Mouse (Mus musculus): Measurements from ENCODE around the gene Dctpp1. TPM values are rescaled to one million over a fixed set of nuclear protein-coding genes. Genes with fewer than 3 reads are reported as not detected.

Gene Dctpp1
- polyA plus RNA-seq, 1 experiment from 2014 or later = 219 TPM

DNA sequence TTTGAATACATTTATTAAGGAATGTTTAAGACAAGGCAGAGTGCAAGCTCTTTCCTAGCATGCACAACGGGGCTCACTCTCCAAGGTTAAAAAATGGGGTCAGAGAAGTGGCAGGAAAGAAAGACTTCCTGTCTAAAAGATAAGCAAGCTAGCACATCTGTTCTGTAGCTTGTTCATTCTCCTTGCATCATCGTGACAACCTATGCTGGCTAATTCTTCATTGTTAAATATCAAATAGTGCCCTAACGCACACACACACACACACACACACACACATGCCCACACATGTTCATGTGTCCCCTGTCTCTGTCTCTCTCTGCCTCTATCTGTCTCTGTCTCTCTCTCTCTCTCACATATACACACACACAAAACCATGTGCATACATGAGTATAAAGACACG is 20.6 kb upstream of the Dctpp1 start:
- Histone ChIP-seq H3K4me1 (replicated peaks) (peaks cover 15% of the 10 kb centered on the region; the same call in 1 of the 2 replicates), H3K4me2 (replicated peaks) (no peak overlapping the region), H3K9me3 (no peaks in the 10 kb centered on the region), H3K4me3 (replicated peaks) (no peak overlapping the region), H3K27me3 (replicated peaks) (no peaks in the 10 kb centered on the region), H3K36me3 (no peaks in the 10 kb centered on the region), H3K27ac (no peak overlapping the region), H3K9ac (no peak overlapping the region)
- ATAC-seq = no peak
- 47% methylated on average over 4 of the region's 4 CpGs for WGBS

DNA sequence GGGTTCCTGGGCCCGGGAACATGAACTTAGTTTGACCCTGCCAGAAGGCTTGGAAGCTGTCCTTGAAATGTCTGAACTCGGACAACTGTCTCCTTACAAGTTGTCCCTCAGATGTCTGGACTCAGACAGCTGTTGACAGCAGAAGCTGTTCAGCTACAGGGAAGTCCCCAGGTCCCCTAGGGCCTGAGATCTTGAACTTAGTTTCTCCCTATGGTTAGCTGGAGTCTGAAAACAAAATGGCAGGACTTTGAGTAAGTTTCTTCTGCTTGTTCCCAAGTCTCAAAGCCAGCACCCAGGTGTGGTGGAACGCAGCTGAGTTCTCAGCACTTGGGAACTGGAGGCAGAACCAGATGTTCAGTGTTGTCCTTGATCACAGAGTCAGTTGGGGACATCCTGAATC is 19.6 kb upstream of the Dctpp1 start:
- Histone ChIP-seq H3K4me1 (replicated peaks) (peaks cover 15% of the 10 kb centered on the region; the same call in 1 of the 2 replicates), H3K36me3 (no peaks in the 10 kb centered on the region), H3K4me3 (replicated peaks) (no peak overlapping the region), H3K9me3 (no peaks in the 10 kb centered on the region), H3K4me2 (replicated peaks) (no peak overlapping the region), H3K27me3 (replicated peaks) (no peaks in the 10 kb centered on the region), H3K27ac (no peak overlapping the region), H3K9ac (no peak overlapping the region)
- WGBS = 60% methylated on average over 3 of the region's 3 CpGs
- ATAC-seq = no peak

DNA sequence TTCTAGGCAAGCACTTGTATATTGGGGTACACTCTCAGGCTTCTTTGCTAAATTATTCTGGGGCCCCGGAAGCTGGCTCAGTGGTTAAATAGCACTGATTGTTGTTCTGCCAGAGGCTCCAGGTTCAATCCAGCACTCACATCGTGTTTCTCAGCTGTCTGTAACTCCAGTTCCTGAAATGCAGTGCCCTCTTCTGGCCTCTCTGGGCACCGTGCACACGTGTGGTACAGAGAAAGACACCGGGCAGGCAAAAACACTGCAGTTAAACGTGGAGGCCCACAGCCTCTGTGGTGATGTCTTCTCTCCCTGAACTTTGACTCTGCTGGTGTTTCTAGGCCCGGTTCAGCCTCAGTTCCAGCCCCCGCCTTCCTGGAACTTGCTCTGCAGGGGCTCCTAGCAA is 17.8 kb upstream of the Dctpp1 start:
- peak; percentile 21; the same call in 1 of the 2 replicates for ATAC-seq
- H3K9ac ChIP-seq = no peak overlapping the region
- H3K4me1 ChIP-seq (replicated peaks) = peaks cover 15% of the 10 kb centered on the region; the same call in 1 of the 2 replicates
- H3K9me3 ChIP-seq = no peaks in the 10 kb centered on the region
- H3K4me3 ChIP-seq (replicated peaks) = no peak overlapping the region
- 22% methylated on average over 8 of the region's 8 CpGs for WGBS
- no peaks in the 10 kb centered on the region for H3K27me3 ChIP-seq (replicated peaks)
- no peaks in the 10 kb centered on the region for H3K36me3 ChIP-seq
- H3K4me2 ChIP-seq (replicated peaks) = no peak overlapping the region
- H3K27ac ChIP-seq = peak overlapping the region; percentile 78; the same call in 1 of the 2 replicates

DNA sequence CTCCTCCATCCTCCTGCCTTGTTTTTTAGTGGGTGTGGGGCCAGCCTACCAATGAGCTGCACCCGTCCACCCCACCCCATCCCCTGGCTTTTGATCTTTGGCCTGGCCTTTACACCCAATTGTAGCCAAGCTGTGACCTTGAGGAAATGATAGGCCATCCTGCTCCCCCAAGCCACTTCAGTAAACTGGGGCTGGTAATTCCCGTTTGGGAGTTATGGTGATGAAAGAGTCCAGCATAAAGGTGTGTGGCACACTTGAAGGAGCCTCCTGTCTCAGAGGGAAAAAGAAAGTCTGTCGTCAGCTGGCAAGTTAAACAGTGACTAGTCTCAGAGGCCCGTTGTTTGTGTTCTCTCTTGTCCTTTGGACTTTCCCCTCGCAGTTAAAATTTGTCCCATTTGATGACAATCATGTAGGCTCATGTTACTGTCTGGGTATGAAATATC is 16.0 kb upstream of the Dctpp1 start:
- Histone ChIP-seq H3K4me2 (replicated peaks) (peak overlapping the region; percentile 24), H3K27ac (peak overlapping the region; percentile 86)

DNA sequence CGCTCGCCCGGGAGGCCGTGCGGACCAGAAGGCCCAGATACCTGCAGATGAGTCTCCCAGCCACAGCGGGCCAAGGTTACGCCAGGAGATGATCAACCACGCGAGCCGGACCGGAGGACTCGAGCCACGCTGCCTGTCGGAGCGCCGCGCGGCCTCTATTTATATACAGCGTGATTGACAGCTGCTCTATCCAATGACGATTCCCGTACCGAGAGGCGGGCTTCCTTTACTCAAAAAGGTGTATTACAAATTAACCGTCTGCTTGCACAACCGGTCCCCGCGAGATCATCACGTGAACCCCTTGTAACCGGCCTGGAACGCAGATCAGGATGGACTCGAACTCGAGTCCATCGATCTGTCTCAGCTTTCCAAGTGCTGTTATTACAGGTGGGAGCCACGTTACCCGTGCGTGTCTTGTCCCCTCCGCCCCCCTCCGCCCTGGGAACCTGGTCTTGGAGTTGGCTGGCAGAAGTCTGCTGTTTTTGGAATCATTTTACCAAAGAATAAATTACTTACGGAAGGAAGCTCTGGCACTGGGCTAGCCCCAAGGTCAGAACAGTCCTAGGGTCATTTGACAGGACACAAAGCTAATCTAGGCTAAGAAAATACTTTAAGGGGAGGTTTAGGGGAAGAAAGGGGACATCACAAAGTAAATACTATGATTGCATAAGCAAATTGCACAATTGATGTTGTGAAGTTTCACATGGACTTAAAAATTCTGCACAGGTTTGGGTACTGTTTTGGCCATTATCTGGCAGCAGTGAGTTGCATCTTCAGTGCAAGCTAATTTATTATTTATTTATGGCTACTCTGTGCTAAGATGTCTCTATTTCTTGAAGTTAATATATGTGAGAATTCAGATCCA is 13.6 kb upstream of the Dctpp1 start, which contains the start of gene Sephs2:
Sephs2 (minus strand) TSS at position 131 of the 865 bp plus-strand sequence.
- Histone ChIP-seq H3K27me3 (replicated peaks) (no peaks in the 10 kb centered on the region), H3K4me2 (replicated peaks) (peak within 1 kb of the TSS; percentile 81), H3K4me3 (replicated peaks) (peak within 1 kb of the TSS; percentile 81), H3K9me3 (no peaks in the 10 kb centered on the region), H3K36me3 (peaks cover 11% of the 10 kb centered on the region), H3K9ac (peak within 1 kb of the TSS; percentile 96), H3K4me1 (replicated peaks) (peaks cover 24% of the 10 kb centered on the region), H3K27ac (peak within 1 kb of the TSS; percentile 92)
- 3% methylated on average over 39 of the region's 39 CpGs for WGBS
- peak; percentile 85 for ATAC-seq

More for the DNA sequence above, 16.0 kb upstream of the Dctpp1 start:
- 40% methylated on average over 5 of the region's 5 CpGs for WGBS
- H3K9ac ChIP-seq = no peak overlapping the region
- H3K36me3 ChIP-seq = peaks cover 5% of the 10 kb centered on the region
- H3K4me3 ChIP-seq (replicated peaks) = no peak overlapping the region
- H3K27me3 ChIP-seq (replicated peaks) = no peaks in the 10 kb centered on the region
- peak; percentile 79 for ATAC-seq
- no peaks in the 10 kb centered on the region for H3K9me3 ChIP-seq
- H3K4me1 ChIP-seq (replicated peaks) = peaks cover 27% of the 10 kb centered on the region

DNA sequence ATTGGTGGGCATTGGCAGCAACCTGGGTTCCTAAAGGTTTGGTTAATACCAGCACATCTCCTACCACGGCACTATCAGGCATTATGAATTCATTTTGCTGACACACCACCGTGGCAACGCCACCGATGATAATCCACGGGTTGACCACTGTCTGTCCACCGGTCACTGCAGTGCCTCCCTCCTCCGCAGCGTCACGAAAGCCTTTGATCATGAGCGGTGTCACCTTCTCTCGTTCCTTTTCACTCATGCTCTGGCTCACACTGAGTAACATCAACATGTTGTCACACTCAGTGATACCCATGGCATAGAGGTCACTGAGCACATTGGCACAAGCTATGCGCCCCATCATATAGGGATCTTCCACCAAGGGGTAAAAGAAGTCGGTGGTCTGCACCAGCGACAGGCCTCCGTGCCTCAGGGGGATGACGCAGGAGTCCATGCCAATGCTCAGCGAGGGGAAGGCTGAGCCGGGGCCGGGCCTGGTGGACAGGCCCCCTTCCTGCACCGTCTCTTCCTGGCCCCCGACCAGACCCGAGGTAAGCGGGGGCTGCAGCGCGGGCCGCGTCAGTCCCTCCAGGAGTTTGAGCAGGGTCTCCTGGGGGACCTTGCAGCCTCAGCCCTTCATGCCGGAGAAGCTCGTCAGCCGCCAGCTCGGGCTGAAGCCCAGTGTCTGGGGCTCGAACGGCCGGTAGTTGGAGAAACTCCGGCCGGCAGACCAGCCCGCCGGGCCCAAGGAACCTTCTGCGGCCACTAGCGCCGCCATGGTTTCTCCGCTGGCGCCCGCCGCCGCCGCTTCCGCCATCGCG is 12.8 kb upstream of the Dctpp1 start:
- peaks cover 21% of the 10 kb centered on the region for H3K4me1 ChIP-seq (replicated peaks)
- WGBS = 11% methylated on average over 50 of the region's 50 CpGs
- H3K27ac ChIP-seq = peak overlapping the region; percentile 92
- H3K9me3 ChIP-seq = no peaks in the 10 kb centered on the region
- peaks cover 11% of the 10 kb centered on the region for H3K36me3 ChIP-seq
- peak overlapping the region; percentile 81 for H3K4me2 ChIP-seq (replicated peaks)
- peak overlapping the region; percentile 96 for H3K9ac ChIP-seq
- peak overlapping the region; percentile 81 for H3K4me3 ChIP-seq (replicated peaks)
- peak; percentile 39 for ATAC-seq
- no peaks in the 10 kb centered on the region for H3K27me3 ChIP-seq (replicated peaks)

DNA sequence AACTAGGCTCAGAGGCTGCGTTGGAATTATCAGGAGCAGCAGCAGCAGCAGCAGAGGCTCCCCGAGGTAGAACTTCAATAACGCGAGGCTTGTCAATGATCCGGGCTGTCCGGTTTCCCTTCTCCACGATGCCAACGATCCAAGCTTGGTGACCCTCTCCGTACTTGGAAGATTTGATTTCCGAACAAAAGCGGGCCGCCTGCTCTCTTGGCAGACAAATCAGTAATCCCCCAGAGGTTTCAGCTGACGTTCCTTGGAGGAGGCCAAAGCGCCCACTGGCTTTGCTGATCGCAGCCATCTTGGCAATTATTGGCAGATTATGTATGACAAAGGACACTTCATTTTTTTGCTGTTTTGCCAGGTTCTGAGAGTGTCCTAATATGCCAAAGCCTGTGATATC is 12.1 kb upstream of the Dctpp1 start:
- peaks cover 14% of the 10 kb centered on the region for H3K4me1 ChIP-seq (replicated peaks)
- no peaks in the 10 kb centered on the region for H3K9me3 ChIP-seq
- H3K36me3 ChIP-seq = peaks cover 11% of the 10 kb centered on the region
- peak overlapping the region; percentile 81 for H3K4me3 ChIP-seq (replicated peaks)
- no peaks in the 10 kb centered on the region for H3K27me3 ChIP-seq (replicated peaks)
- H3K4me2 ChIP-seq (replicated peaks) = peak overlapping the region; percentile 81
- H3K9ac ChIP-seq = no peak overlapping the region; the same call in 1 of the 2 replicates
- 94% methylated on average over 15 of the region's 15 CpGs for WGBS
- ATAC-seq = no peak
- H3K27ac ChIP-seq = no peak overlapping the region

DNA sequence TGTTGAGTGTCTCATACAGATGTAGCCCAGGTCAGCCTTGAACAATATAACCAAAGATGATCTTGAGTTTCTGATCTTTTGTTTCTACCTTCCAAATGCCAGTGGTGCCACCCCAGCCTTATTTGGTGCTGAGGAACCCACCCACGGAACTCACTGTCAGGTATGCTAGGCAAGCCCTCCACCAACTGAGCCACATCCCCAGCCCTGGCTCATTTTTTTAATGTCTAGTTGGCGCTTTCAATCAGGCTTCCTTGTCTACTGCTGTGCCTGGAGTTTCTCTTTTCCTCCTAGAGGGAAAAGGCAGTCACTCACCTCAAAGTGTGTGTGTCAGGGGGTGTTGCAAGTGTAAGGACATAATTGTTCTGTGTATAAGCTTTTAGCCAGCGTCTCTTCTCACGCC is 10.6 kb upstream of the Dctpp1 start:
- Histone ChIP-seq H3K4me3 (replicated peaks) (no peak overlapping the region), H3K4me1 (replicated peaks) (peaks cover 12% of the 10 kb centered on the region), H3K9me3 (no peaks in the 10 kb centered on the region), H3K4me2 (replicated peaks) (peak overlapping the region; percentile 33; the same call in 1 of the 2 replicates), H3K27ac (0 out of 2 replicates have a peak overlapping the region, but pooled peaks have one; percentile 19), H3K36me3 (peaks cover 11% of the 10 kb centered on the region), H3K27me3 (replicated peaks) (no peaks in the 10 kb centered on the region), H3K9ac (no peak overlapping the region)
- WGBS = 96% methylated on average over 4 of the region's 4 CpGs
- ATAC-seq = no peak

DNA sequence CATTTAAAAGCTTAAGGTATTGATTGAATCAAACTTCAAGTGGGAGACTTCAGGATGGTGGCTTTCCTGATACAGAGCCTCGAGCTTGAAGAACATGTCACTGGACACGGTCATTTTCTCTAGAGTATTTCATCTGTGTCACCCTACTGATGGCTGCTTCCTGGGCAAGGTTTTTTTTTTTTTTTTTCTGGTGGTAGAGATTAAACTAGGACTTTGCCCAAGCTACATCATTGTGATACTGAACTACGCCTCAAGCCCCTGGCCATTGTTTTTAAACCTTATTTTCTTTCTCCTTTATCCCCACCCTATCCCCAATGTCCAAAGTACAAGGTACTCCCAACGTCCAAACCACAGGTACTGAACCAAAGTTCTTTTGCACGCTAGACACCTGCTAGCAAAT is 10.2 kb upstream of the Dctpp1 start:
- H3K36me3 ChIP-seq = peaks cover 11% of the 10 kb centered on the region
- H3K9ac ChIP-seq = no peak overlapping the region
- H3K9me3 ChIP-seq = no peaks in the 10 kb centered on the region
- 69% methylated on average over 5 of the region's 5 CpGs for WGBS
- no peaks in the 10 kb centered on the region for H3K27me3 ChIP-seq (replicated peaks)
- ATAC-seq = peak; percentile 16; the same call in 1 of the 2 replicates
- H3K4me2 ChIP-seq (replicated peaks) = peak overlapping the region; percentile 33; the same call in 1 of the 2 replicates
- H3K4me1 ChIP-seq (replicated peaks) = peaks cover 12% of the 10 kb centered on the region
- H3K27ac ChIP-seq = 0 out of 2 replicates have a peak overlapping the region, but pooled peaks have one; percentile 19
- H3K4me3 ChIP-seq (replicated peaks) = no peak overlapping the region

DNA sequence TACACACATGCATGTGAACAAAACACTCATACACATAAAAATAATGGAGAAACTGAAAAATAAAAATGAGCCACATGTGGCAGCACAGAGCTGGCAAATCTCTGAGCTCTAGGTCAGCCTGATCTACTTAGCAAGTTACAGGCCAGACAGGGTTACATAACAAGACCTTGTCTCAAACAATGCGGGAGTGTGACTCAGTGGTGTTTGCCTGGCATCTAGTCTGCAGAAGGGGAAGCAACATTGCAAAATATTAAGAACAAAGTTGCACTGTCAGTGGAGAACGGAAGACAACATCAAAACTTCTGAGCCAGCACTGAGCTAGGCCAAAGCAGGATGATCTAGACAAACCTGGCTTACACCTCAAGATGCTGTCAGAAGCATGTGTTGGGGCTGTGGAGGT is 9.7 kb upstream of the Dctpp1 start:
- no peak for ATAC-seq
- peaks cover 11% of the 10 kb centered on the region for H3K36me3 ChIP-seq
- H3K4me2 ChIP-seq (replicated peaks) = no peak overlapping the region
- no peaks in the 10 kb centered on the region for H3K27me3 ChIP-seq (replicated peaks)
- H3K4me3 ChIP-seq (replicated peaks) = no peak overlapping the region
- no peak overlapping the region for H3K27ac ChIP-seq
- H3K9me3 ChIP-seq = no peaks in the 10 kb centered on the region
- no peak overlapping the region for H3K9ac ChIP-seq
- WGBS = 85% methylated on average over 2 of the region's 2 CpGs
- H3K4me1 ChIP-seq (replicated peaks) = peaks cover 12% of the 10 kb centered on the region

DNA sequence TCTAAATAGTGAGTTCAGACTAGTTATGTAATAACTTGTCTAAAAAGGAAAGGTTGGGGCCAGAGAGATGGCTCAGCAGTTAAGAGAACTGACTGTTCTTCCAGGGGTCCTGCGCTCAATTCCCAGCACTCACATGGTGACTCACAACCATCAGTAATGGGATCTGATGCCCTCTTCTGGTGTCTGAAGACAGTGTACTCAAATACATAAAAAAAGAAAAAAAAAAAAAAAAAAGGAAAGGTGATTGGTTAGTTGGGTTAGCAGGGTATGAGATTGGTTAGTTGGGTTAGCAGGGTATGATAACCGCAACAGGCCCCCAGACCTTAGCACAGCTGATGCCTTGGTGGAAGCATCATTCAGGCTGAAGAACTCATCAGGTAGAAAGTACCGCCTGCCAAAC is 3.0 kb upstream of the Dctpp1 start:
- no peak overlapping the region for H3K4me2 ChIP-seq (replicated peaks)
- H3K4me3 ChIP-seq (replicated peaks) = no peak overlapping the region
- 99% methylated on average over 3 of the region's 3 CpGs for WGBS
- no peak for ATAC-seq
- no peak overlapping the region for H3K9ac ChIP-seq
- H3K4me1 ChIP-seq (replicated peaks) = peaks cover 13% of the 10 kb centered on the region
- H3K36me3 ChIP-seq = no peaks in the 10 kb centered on the region
- no peaks in the 10 kb centered on the region for H3K27me3 ChIP-seq (replicated peaks)
- H3K9me3 ChIP-seq = no peaks in the 10 kb centered on the region
- H3K27ac ChIP-seq = no peak overlapping the region

Measured in intestine, embryonic 15.5 days (tissue).